Mouse (Mus musculus): ENCODE results near the gene Dhrs7c.

Gene Dhrs7c

GRCm38 (mm10) chr11:67797931-67798330, at the start of gene Dhrs7c:
TSS of gene Dhrs7c (plus strand) at chr11:67798187.
- DNase-seq (ENCODE audit: low read depth in 1 of 2, low spot score in 2 of 2), result no peak

DNA sequence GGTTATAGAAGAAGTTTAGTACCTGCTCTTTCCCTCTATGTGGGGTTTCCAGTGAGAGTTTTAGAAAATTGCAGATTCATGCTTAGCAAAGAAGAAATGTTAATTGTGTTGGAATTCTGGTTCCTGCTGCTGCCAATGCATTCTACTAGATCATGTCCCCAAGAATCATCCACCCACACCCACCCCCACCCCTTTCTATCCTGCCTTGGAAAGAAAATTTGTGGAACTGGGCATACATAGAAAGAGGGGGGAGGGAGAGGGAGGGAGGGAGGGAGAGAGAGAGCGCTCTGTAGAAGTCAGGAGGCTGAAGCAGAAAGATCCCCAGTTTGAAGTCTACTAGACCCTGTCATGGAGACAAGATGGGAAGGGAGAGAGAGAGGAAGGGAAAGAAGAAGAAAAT, 41.7 kb upstream of the Dhrs7c start:
- no peak for DNase-seq (ENCODE audit: low read depth in 1 of 2, low spot score in 2 of 2)

DNA sequence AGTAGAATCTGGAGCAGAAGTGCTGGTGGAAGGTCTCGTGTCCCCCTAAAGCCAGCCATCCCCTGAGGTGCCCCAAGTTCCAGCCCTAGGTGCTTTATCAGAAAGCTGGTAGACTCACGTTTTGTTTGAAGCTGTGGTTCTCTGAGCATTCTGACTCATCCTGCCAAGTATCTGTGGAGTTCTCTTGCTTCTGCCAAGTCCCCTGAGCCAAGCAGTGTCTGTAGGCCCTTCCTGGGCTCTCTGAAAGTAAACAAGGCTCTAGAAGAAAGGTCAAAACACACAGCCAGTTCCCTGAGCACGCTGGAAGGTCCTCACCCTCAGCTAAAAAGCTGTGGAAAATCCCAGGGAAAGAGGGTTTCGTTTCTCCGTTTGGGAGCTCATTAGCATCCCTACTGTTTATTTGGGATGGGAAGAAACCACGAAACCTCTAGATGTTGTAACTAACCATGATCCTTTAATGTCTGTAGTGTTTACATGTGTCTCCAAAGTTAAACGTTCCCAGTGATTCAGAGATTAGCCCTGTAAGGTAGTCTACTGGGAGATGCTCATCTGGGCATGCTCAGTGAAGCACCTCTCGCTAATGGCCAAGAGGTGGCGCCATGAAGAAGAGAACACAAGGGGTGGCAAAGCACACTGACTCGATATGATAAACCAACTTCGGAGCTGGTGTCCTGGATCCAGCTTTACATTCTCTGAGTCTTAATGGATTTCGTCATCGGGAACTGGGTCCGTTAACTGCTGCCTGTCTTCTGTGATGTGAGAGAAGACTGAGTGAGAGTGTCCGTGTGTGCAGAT, 40.4 kb upstream of the Dhrs7c start:
- no peak for DNase-seq (ENCODE audit: low read depth in 1 of 2, low spot score in 2 of 2)

DNA sequence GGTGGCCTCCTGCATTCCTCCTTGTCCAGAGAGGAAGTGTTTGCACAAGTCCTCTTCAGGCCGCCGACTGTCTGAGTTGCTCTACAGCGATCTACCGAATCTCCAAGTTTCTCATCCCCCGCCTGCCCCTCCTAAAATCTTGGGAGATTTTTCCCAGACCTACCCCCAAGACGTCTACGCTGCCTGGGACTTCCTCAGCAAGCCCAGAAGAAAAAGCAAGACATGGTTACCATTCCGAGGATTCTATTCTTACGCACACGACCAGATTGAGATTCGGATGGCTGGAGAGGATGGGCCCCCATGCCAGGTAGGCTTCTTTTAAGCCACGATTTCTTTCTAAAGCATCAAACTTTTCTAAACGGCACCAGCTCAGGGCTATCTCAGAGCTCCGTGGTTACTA, 26.9 kb upstream of the Dhrs7c start, which contains the start of gene Glp2r:
Gene Glp2r (minus strand): TSS at position 101 of the 400 bp plus-strand sequence.
- no peak for DNase-seq (ENCODE audit: low read depth in 1 of 2, low spot score in 2 of 2)

DNA sequence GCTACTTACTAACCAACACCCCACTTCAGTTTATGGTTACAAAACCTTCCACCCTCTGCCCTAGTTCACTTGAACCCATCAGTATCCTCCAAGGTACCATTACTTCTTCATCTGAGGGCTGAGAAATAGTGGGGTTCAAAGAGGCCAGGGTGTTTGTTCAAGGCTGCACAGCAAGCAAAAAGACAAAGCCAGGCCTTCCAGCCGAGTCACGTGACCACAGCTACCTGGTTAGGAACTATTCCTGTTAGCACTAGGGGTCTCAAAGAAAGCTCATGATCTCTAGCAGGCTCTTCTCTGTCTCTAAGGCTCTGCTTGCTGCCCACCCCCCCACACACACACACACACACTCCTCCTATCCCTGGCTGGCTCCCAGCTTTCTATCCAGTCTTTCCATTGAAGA, 26.3 kb upstream of the Dhrs7c start:
- DNase-seq (ENCODE audit: low read depth in 1 of 2, low spot score in 2 of 2), result no peak

DNA sequence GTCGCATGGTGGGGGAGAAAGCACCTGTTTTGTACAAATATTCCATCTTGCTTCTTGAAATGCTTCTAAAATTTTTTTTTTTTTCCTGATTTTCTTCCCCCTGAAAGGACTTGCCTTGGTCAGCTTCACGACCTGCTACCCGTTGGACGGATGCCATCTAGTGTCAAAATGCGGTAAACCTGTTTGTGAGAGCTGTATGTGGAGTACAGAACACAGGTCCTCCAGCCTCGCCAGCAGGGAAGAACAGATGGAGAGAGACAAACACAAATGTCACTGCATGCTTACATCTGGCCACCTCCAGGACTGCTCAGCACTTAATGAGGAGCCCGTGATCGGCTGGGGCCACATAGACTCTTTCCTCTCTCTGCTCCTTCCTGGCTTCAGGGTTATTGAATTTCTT, 25.4 kb upstream of the Dhrs7c start:
- DNase-seq (ENCODE audit: low read depth in 1 of 2, low spot score in 2 of 2), result no peak

DNA sequence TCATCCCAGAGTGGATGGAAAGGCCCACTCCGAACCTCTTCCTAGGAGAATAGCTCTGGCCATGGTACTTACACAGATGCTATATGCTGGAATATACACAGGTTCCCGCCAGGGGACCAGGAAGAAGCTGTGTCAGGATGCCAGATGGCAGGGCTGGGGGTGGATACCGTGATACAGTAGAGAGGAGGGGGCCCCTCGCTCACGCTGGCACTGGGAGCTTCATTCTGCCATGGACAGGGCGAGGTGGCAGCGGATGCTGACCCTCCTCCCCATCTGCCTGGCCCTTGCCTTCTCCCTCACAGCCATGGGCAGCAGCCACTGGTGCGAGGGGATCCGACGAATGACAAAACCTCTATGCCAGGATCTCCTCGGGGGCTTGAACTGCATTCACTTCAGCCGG, 23.6 kb upstream of the Dhrs7c start, which contains the start of gene Gsg1l2:
Gene Gsg1l2 (plus strand): TSS at position 230 of the 400 bp plus-strand sequence.
- no peak for DNase-seq (ENCODE audit: low read depth in 1 of 2, low spot score in 2 of 2)

- no peak for DNase-seq (ENCODE audit: low read depth in 1 of 2, low spot score in 2 of 2)
These were observed 7.8 kb upstream of the Dhrs7c start for GRCm38 (mm10) chr11:67790182-67790581.

DNA sequence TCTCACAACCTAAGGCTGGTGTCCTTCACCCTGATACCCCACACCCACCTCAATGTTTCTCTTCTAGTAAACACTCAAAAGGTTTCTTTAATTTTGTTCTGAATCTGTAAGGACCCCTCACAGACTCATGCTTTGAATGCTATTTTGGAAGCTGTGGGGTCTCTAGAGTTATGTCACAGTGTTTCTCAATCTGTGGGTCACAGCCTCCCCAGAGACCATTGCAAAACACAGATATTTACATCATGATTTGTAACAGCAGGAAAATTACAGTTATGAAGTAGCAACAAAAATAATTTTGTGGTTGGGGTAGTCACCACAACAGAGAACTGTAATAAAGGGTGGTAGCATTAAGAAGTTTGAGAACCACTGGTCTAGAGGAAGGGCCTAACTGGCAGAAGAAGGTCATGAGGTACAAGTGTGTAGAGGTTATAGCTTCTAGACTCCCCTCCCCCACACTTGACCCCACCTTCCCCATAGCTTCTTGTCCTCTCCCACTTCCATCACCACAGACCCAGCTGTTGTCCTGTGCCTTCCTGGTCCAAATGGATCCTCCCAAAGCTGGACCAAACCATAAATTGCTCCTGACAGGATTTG, 2.2 kb downstream of the Dhrs7c start:
- no peak for DNase-seq (ENCODE audit: low read depth in 1 of 2, low spot score in 2 of 2)

DNA sequence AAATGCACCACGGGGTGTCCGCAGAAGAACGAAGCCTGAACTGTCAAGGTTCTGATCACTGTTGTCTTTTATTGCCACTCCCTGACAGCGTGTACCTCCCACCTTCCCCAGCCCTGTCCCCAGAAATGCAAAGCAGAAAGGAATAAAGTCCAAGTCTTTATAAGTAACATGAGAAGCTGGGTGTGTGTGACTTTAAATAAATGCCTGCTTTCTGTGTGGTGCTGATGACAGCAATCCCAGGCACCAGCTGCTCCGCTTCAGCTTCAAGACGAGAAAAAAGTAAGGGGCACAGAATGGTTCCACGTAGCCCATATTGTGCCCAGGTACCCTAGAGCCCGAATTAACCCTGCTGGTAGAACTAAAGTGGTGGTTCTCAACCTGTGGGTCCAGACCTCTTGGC, 3.2 kb downstream of the Dhrs7c start:
- no peak for DNase-seq (ENCODE audit: low read depth in 1 of 2, low spot score in 2 of 2)

DNA sequence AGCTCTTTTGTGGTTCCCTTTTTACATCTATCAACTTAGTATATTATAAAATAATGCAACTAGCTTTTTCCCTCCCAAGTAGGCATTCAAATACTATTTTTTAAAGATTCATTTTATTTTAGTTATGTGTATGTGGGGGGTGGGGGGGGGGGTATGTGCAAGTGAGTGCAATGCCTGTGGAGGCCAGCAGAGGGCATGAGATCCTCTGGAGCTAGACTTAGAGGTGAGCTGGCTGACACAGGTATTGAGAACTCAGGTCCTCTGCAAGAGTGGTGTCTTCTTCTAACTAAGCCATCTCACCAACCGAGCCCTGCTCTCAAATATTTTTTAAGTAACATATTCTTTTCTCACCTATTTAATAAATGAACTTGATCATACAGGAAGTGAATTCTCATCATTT, 7.6 kb downstream of the Dhrs7c start:
- no peak for DNase-seq (ENCODE audit: low read depth in 1 of 2, low spot score in 2 of 2)

- DNase-seq (ENCODE audit: low read depth in 1 of 2, low spot score in 2 of 2), result no peak
These were observed 9.0 kb downstream of the Dhrs7c start for GRCm38 (mm10) chr11:67806832-67807597.

- no peak for DNase-seq (ENCODE audit: low read depth in 1 of 2, low spot score in 2 of 2)
These were observed 10.1 kb downstream of the Dhrs7c start for GRCm38 (mm10) chr11:67808051-67808450.

GRCm38 (mm10) chr11:67811535-67811934, 13.5 kb downstream of the Dhrs7c start:
- no peak for DNase-seq (ENCODE audit: low read depth in 1 of 2, low spot score in 2 of 2)

DNA sequence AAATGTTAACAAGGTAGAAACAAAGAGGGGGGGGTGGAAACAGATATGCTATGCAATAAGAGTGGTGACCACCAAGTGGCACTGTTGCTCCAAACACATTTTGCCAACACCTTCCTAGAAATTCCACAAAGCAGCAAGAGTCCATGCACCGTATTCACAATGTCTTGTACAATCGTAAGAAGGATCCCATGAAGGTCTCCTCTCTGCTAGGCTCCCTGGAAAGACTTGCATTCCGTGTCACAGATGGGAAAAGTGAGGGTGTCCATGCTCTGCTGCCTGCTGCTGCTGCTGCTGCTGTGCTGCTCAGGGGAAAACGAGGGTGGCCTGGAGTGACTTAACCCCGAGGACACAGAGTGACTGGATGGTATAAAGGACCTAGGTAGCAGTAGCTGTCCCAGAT, 21.6 kb downstream of the Dhrs7c start:
- DNase-seq (ENCODE audit: low read depth in 1 of 2, low spot score in 2 of 2), result no peak

GRCm38 (mm10) chr11:67820221-67820620, 22.2 kb downstream of the Dhrs7c start:
- DNase-seq (ENCODE audit: low read depth in 1 of 2, low spot score in 2 of 2), result no peak

DNA sequence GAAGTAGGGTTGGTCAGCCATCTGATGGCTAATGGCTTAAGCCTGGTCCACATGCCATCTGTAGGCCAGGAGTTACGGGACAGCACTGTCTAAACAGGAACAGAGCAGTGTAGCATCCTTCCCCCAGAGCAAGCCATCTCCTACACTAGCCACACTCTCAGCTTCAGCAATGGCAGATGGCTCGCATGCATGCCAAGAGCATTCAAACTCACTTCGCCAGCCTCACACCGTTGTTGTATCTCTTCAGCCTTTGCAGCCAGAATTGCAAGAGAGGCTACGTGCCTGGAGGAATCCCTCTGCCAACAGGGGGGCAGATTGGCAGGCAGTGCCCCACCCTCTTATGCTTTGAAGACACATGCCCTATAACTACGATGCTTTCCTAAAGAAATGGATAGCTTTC, 23.6 kb downstream of the Dhrs7c start:
- no peak for DNase-seq (ENCODE audit: low read depth in 1 of 2, low spot score in 2 of 2)

DNA sequence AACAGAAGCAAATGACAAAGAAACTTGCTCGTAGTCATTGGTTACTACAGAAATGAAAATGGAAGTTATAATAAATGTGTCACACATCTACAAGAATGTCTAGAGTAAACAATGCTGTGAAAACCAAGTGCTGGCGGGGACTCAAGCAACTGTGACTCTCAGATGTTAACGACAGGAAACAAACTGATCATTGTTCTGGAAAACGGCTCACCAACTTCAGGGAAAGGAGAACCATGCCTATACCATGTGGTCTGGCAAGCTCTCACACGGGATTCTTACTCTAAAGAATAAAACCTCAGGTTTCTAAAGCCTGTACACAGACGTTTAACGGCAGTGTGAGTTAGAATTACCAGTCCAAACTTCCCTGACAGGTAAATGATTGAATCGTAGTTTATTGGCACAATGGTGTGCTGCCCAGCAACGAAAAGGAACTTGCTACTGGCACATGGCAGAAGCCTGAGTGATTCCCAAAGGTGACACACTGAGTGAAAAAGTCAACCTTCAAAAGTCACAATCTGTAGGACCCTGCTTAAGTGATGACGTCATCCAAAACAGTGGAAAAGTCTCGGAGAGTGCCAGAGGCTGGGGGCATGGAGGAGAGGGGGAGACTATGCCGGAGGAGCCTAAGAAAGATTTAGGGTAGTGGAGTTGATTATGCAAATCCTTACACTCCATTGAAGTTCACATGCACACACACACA, 30.5 kb downstream of the Dhrs7c start:
- no peak for DNase-seq (ENCODE audit: low read depth in 1 of 2, low spot score in 2 of 2)

- DNase-seq (ENCODE audit: low read depth in 1 of 2, low spot score in 2 of 2), result no peak
These were observed 31.5 kb downstream of the Dhrs7c start for GRCm38 (mm10) chr11:67829530-67829929.

GRCm38 (mm10) chr11:67831820-67832219, 33.8 kb downstream of the Dhrs7c start:
- no peak for DNase-seq (ENCODE audit: low read depth in 1 of 2, low spot score in 2 of 2)

- DNase-seq (ENCODE audit: low read depth in 1 of 2, low spot score in 2 of 2), result no peak
These were observed 37.6 kb downstream of the Dhrs7c start for GRCm38 (mm10) chr11:67835408-67836078.

Measured in monocyte, adult 2 months (primary cell).